Mouse (Mus musculus): ENCODE measurements around the gene Ppan. TPM values are rescaled to one million over a fixed set of nuclear protein-coding genes. Genes with fewer than 3 reads are reported as not detected.
A peak's percentile ranks its signal among the peaks of the same experiment; 100 is the strongest.

Gene Ppan
- 86.2 and 87.6 TPM in 2 replicates for polyA plus RNA-seq (2015; fragmentation: Nextera tagmentation; extraction: Ambion mirVana)

DNA sequence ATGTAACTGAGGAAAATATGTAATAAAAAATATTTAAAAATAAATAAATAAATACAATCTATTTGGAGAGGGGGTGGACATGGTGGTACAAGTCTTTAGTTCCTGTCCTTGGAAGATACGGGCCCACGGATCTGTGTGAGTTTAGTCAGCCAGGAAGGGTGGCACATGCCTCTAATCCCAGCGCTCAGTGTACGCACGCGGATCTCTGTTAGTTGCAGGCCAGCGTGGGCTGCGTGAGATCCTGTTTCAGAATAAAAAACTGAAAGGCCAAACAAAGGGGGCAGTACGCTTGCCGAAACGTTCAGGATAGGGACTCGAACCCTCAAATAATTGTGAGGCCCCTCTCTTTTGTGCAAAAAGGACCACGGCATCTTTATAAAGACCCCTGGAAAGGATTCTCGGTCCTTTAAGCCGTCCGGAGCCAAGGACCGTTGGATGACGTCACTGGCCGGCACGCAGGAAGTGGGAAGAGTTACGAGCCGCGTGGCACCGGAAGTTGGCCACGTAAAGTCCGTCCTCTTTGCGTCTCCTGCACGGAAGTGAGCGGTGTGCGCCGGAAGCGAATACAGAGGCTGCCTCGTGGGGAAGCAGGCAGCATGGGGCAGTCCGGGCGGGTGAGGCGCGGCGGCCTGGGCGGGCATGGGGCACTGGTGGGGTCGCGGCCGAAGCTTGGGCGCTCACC is at the start of gene Ppan:
Gene Ppan, plus strand, starts transcription at position 472 of the 682 bp plus-strand sequence.
- H3K9ac ChIP-seq, result peak within 1 kb of the TSS; percentile 91
- H3K27me3 ChIP-seq, result no peaks in the 10 kb centered on the region
- peaks cover 36% of the 10 kb centered on the region for H3K36me3 ChIP-seq
- peak; percentile 92 for ATAC-seq (ENCODE audit: insufficient number of reproducible peaks, insufficient read depth, low FRiP score, low TSS enrichment, low read depth)
- peak within 1 kb of the TSS; percentile 82 for H3K4me2 ChIP-seq
- H3K4me1 ChIP-seq, result peaks cover 11% of the 10 kb centered on the region
- WGBS, result under 1% methylated on average over 43 of the region's 43 CpGs
- H3K9me3 ChIP-seq, result peaks cover 3% of the 10 kb centered on the region; the same call in 1 of the 2 replicates
- peak within 1 kb of the TSS; percentile 95 for H3K27ac ChIP-seq
- H3K4me3 ChIP-seq, result peak within 1 kb of the TSS; percentile 97

GRCm38 (mm10) chr9:20838931-20839330 is 49.0 kb upstream of the Ppan start:
- 56% methylated on average over 6 of the region's 6 CpGs for WGBS
- no peak overlapping the region for H3K4me3 ChIP-seq
- no peaks in the 10 kb centered on the region for H3K36me3 ChIP-seq
- peaks cover 3% of the 10 kb centered on the region; the same call in 1 of the 2 replicates for H3K27me3 ChIP-seq
- no peak overlapping the region for H3K9ac ChIP-seq
- no peak overlapping the region for H3K27ac ChIP-seq
- ATAC-seq (ENCODE audit: insufficient number of reproducible peaks, insufficient read depth, low FRiP score, low TSS enrichment, low read depth), result no peak
- no peaks in the 10 kb centered on the region for H3K4me1 ChIP-seq
- no peak overlapping the region for H3K4me2 ChIP-seq
- H3K9me3 ChIP-seq, result 0 out of 2 replicates have a peak, but pooled peaks cover 2% of the 10 kb centered on the region

- Histone ChIP-seq H3K9ac (no peak overlapping the region), H3K9me3 (0 out of 2 replicates have a peak, but pooled peaks cover 2% of the 10 kb centered on the region), H3K4me3 (no peak overlapping the region), H3K27ac (no peak overlapping the region), H3K27me3 (0 out of 2 replicates have a peak, but pooled peaks cover 4% of the 10 kb centered on the region), H3K4me1 (no peaks in the 10 kb centered on the region), H3K36me3 (no peaks in the 10 kb centered on the region), H3K4me2 (no peak overlapping the region)
- ATAC-seq (ENCODE audit: insufficient number of reproducible peaks, insufficient read depth, low FRiP score, low TSS enrichment, low read depth), result no peak
- WGBS, result 58% methylated on average over 4 of the region's 4 CpGs
Observed at GRCm38 (mm10) chr9:20842211-20842610, 45.8 kb upstream of the Ppan start.

DNA sequence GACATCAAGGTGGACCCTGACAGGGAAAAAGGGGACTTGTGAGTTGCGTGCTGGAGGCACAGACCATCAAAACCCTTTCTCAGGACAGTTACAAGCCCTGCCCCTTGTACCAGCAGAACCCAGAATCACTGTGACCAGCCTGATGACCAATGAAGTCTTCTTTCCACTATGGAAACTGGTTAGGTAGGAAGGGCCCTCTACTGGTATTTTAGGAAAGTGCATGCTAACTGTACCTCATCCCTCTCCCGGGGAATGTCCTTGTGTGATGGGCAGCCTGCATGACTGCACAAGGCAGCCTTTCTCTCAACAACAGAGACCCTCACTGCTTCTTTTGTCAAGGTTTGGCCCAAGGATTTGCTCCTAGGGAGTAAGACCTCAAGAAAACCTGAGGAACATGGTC is 45.3 kb upstream of the Ppan start:
- Histone ChIP-seq H3K27me3 (0 out of 2 replicates have a peak, but pooled peaks cover 4% of the 10 kb centered on the region), H3K4me3 (no peak overlapping the region), H3K4me1 (no peaks in the 10 kb centered on the region), H3K9me3 (0 out of 2 replicates have a peak, but pooled peaks cover 2% of the 10 kb centered on the region), H3K36me3 (no peaks in the 10 kb centered on the region), H3K9ac (no peak overlapping the region), H3K4me2 (no peak overlapping the region), H3K27ac (no peak overlapping the region)
- WGBS, result 19% methylated on average over 2 of the region's 2 CpGs
- no peak for ATAC-seq (ENCODE audit: insufficient number of reproducible peaks, insufficient read depth, low FRiP score, low TSS enrichment, low read depth)

DNA sequence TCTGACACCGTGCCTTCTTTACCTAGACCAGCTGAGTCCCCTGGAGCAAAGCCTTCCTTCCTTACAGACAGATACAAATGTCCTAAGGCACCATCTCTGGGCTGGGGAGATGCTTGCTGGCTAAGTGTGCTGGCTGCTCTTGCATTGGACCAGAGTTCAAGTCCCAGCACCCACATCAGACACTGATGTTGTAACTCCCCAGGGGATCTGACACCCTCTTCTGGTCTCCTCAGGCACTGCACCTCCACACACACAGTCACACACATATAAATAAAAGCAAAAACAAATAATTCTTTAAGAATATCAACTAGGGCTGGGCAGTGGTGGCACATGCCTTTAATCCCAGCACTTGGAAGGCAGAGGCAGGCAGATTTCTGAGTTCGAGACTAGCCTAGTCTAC is 37.8 kb upstream of the Ppan start:
- Histone ChIP-seq H3K36me3 (no peaks in the 10 kb centered on the region), H3K4me2 (no peak overlapping the region), H3K9ac (no peak overlapping the region), H3K4me1 (no peaks in the 10 kb centered on the region), H3K4me3 (no peak overlapping the region), H3K27ac (no peak overlapping the region), H3K9me3 (no peaks in the 10 kb centered on the region), H3K27me3 (0 out of 2 replicates have a peak, but pooled peaks cover 8% of the 10 kb centered on the region)
- ATAC-seq (ENCODE audit: insufficient number of reproducible peaks, insufficient read depth, low FRiP score, low TSS enrichment, low read depth), result no peak
- WGBS, result 82% methylated on average over 2 of the region's 2 CpGs

DNA sequence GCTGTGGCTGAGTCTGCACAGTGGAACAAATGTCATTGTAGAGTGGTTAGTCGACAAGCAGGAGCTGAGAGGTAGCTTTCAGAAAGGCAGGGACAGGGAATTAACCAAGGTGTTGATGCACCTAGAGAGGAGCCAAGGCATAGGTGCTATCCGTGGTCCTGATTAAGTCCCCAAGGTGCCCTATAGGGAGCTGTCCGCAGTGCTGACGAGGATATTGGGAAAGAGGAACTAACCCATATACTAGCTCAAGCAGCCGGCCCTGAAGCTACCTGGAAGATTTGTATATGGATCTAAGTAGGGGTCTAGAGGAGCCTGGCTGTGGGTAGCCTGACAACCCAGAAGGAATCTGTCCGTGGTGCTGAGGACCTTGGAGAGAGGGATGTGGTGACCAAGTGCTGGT is 30.8 kb upstream of the Ppan start:
- H3K4me3 ChIP-seq, result no peak overlapping the region
- H3K4me2 ChIP-seq, result no peak overlapping the region
- no peak for ATAC-seq (ENCODE audit: insufficient number of reproducible peaks, insufficient read depth, low FRiP score, low TSS enrichment, low read depth)
- no peak overlapping the region for H3K27ac ChIP-seq
- no peaks in the 10 kb centered on the region for H3K9me3 ChIP-seq
- no peak overlapping the region for H3K9ac ChIP-seq
- WGBS, result 8% methylated on average over 6 of the region's 6 CpGs
- H3K27me3 ChIP-seq, result 0 out of 2 replicates have a peak, but pooled peaks cover 4% of the 10 kb centered on the region
- H3K4me1 ChIP-seq, result no peaks in the 10 kb centered on the region
- H3K36me3 ChIP-seq, result no peaks in the 10 kb centered on the region

- WGBS, result 49% methylated on average over 6 of the region's 6 CpGs
Observed at GRCm38 (mm10) chr9:20859926-20860325, 28.0 kb upstream of the Ppan start.

DNA sequence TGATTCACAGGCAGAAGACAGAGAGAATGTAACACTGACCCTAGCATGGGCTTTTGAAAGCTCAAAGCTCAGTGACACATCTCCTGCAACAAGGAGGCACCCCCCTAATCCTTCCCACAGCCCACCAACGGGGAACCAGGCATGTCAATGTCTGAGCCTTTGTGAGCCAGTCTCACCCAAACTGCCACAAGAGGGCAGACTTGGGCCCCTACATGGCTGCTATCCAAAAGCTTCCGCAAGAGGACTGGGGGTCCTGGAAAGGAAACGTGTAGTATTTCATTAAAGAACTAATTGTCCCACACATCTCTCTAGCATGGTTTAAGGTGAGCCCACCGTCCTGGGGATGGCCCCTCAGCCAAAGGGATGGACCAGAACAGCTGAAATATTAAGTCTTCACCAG is 26.2 kb upstream of the Ppan start:
- ATAC-seq (ENCODE audit: insufficient number of reproducible peaks, insufficient read depth, low FRiP score, low TSS enrichment, low read depth), result no peak
- no peak overlapping the region for H3K4me3 ChIP-seq
- H3K27ac ChIP-seq, result no peak overlapping the region
- H3K9me3 ChIP-seq, result no peaks in the 10 kb centered on the region
- no peak overlapping the region for H3K4me2 ChIP-seq
- 11% methylated on average over 4 of the region's 4 CpGs for WGBS
- H3K9ac ChIP-seq, result no peak overlapping the region
- no peaks in the 10 kb centered on the region for H3K36me3 ChIP-seq
- H3K4me1 ChIP-seq, result no peaks in the 10 kb centered on the region
- H3K27me3 ChIP-seq, result peaks cover 1% of the 10 kb centered on the region; the same call in 1 of the 2 replicates

More at GRCm38 (mm10) chr9:20859926-20860325, 28.0 kb upstream of the Ppan start:
- Histone ChIP-seq H3K9me3 (no peaks in the 10 kb centered on the region), H3K9ac (no peak overlapping the region), H3K4me3 (no peak overlapping the region), H3K36me3 (no peaks in the 10 kb centered on the region), H3K27ac (no peak overlapping the region), H3K4me2 (no peak overlapping the region), H3K4me1 (no peaks in the 10 kb centered on the region), H3K27me3 (no peaks in the 10 kb centered on the region)
- ATAC-seq (ENCODE audit: insufficient number of reproducible peaks, insufficient read depth, low FRiP score, low TSS enrichment, low read depth), result no peak

DNA sequence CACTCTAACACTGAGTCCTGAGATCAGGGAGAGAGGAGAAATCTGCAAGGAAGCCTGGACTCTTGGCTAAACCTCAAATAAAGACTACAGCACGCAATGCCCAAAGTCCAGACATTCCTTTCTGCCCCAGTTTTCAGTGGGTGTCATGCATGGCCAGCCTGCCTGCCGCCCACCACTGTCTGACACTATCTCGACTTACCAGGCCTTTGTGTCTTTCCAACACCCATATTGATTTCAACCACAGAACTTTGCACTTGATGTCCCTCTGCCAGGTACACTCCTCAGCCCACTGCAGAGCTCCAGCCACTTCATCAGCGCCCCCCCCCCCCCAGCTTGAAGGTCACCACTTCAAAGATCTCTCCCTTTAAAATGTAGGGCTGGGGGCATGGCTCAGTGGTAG is 25.8 kb upstream of the Ppan start:
- Histone ChIP-seq H3K4me3 (no peak overlapping the region), H3K9me3 (no peaks in the 10 kb centered on the region), H3K4me1 (no peaks in the 10 kb centered on the region), H3K9ac (no peak overlapping the region), H3K27ac (no peak overlapping the region), H3K36me3 (no peaks in the 10 kb centered on the region), H3K27me3 (peaks cover 5% of the 10 kb centered on the region), H3K4me2 (no peak overlapping the region)
- WGBS, result 57% methylated on average over 4 of the region's 4 CpGs
- ATAC-seq (ENCODE audit: insufficient number of reproducible peaks, insufficient read depth, low FRiP score, low TSS enrichment, low read depth), result no peak

- no peak for ATAC-seq (ENCODE audit: insufficient number of reproducible peaks, insufficient read depth, low FRiP score, low TSS enrichment, low read depth)
- Histone ChIP-seq H3K9ac (no peak overlapping the region), H3K4me2 (no peak overlapping the region), H3K9me3 (no peaks in the 10 kb centered on the region), H3K4me1 (peaks cover 9% of the 10 kb centered on the region), H3K36me3 (no peaks in the 10 kb centered on the region), H3K4me3 (no peak overlapping the region), H3K27ac (no peak overlapping the region), H3K27me3 (peaks cover 50% of the 10 kb centered on the region)
- WGBS, result 67% methylated on average over 3 of the region's 3 CpGs
Observed at GRCm38 (mm10) chr9:20866879-20867278, 21.1 kb upstream of the Ppan start.

- Histone ChIP-seq H3K9ac (peak within 1 kb of the TSS; percentile 61), H3K27me3 (peaks cover 50% of the 10 kb centered on the region), H3K4me2 (peak within 1 kb of the TSS; percentile 61), H3K36me3 (no peaks in the 10 kb centered on the region), H3K27ac (no peak within 1 kb of the TSS), H3K4me1 (peaks cover 9% of the 10 kb centered on the region), H3K4me3 (peak within 1 kb of the TSS; percentile 49), H3K9me3 (no peaks in the 10 kb centered on the region)
- 7% methylated on average over 52 of the region's 53 CpGs for whole genome bisulfite sequencing
- ATAC-seq (ENCODE audit: insufficient number of reproducible peaks, insufficient read depth, low FRiP score, low TSS enrichment, low read depth), result no peak
Observed at GRCm38 (mm10) chr9:20868448-20869001, 19.4 kb upstream of the Ppan start, which contains the start of gene A230050P20Rik. Gene A230050P20Rik, plus strand, starts transcription at chr9:20868642.

GRCm38 (mm10) chr9:20869246-20869645 is 18.7 kb upstream of the Ppan start:
- H3K27me3 ChIP-seq, result peaks cover 50% of the 10 kb centered on the region
- ATAC-seq (ENCODE audit: insufficient number of reproducible peaks, insufficient read depth, low FRiP score, low TSS enrichment, low read depth), result no peak
- no peaks in the 10 kb centered on the region for H3K36me3 ChIP-seq
- peak overlapping the region; percentile 61; the same call in 1 of the 2 replicates for H3K9ac ChIP-seq
- H3K4me1 ChIP-seq, result peaks cover 9% of the 10 kb centered on the region
- no peaks in the 10 kb centered on the region for H3K9me3 ChIP-seq
- H3K27ac ChIP-seq, result no peak overlapping the region
- H3K4me2 ChIP-seq, result peak overlapping the region; percentile 61
- peak overlapping the region; percentile 49 for H3K4me3 ChIP-seq
- 7% methylated on average over 19 of the region's 19 CpGs for WGBS

Measured in embryonic facial prominence, embryonic 13.5 days (tissue).